Mouse (Mus musculus) embryonic fibroblast, embryonic 13.5 days (primary cell): ENCODE measurements around the gene Ttc27.

Experiments
- CTCF ChIP-seq: IDR thresholded peaks from 2 replicates; pipeline ENCODE4 v1.5.1; 2011; ENCODE audit warnings: mild to moderate bottlenecking, control low read depth, low read length, moderate library complexity, borderline replicate concordance; ENCODE audit not compliant: insufficient read depth
- POLR2A ChIP-seq: IDR thresholded peaks from 2 replicates; pipeline ENCODE4 v1.6.1; 2011; ENCODE audit warnings: low read depth, mild to moderate bottlenecking, control low read depth, low read length, moderate library complexity

- TF ChIP-seq POLR2A (no peak), CTCF (no peak)
These were observed 90.1 kb downstream of the Ttc27 start for GRCm38 (mm10) chr17:74807509-74808248.
